Mouse (Mus musculus) lung, adult 2 months (tissue): ENCODE measurements around the gene 1110059E24Rik.

Experiments used
- CTCF ChIP-seq: fragments of 200-500 bp; IDR thresholded peaks from 2 replicates; pipeline ENCODE4 v1.5.1; 2011; ENCODE audit warnings: mild to moderate bottlenecking, low read length, control low read depth; ENCODE audit not compliant: insufficient read depth
- POLR2A ChIP-seq: fragments of 200-500 bp; IDR thresholded peaks from 2 replicates; pipeline ENCODE4 v1.6.1; 2011; ENCODE audit warnings: low read depth, mild to moderate bottlenecking, control low read depth, low read length, borderline replicate concordance; ENCODE audit errors: extremely low read depth

DNA sequence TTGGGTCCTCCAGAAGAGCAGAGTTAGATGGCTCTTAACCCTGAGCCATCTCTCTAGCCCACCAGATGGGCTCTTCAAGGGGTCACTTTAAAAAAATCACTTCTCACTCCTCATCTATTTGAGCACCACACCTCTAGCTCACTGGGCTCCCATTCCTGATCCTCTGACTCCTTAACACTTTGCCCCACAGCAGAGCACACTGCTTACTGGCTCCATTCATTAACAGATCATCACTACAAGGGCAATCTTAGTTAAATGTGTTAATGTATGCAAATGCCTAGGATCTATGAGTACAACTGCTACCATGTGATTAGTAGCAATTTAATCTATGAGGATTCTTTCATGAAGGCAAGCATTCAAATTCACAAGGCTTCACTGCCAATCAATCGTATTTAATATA, 58.1 kb downstream of the 1110059E24Rik start:
- no peak for TF ChIP-seq CTCF
- no peak for TF ChIP-seq POLR2A
